Mouse (Mus musculus) layer of hippocampus, adult 9-10 months (tissue): Measurements from ENCODE around the gene 4930535I16Rik.
"Not testable (repeated sequence)": the region's sequence is repeated elsewhere in the genome, so short reads cannot be mapped to it uniquely, and the experiment has no call there.

Source experiments
- DNase-seq: peaks from one replicate; pipeline ENCODE4 v3.0.0; 2022; ENCODE audit warnings: low spot score

The 4930535I16Rik gene

GRCm38 (mm10) chr4:123917548-123918140, at the start of gene 4930535I16Rik:
TSS of gene 4930535I16Rik (minus strand) at chr4:123918022.
- DNase-seq = no peak

GRCm38 (mm10) chr4:123962721-123963120, 44.9 kb upstream of the 4930535I16Rik start:
- DNase-seq = no peak

GRCm38 (mm10) chr4:123960955-123961354, 43.1 kb upstream of the 4930535I16Rik start:
- no peak for DNase-seq

GRCm38 (mm10) chr4:123957891-123958290, 40.1 kb upstream of the 4930535I16Rik start:
- no peak for DNase-seq

- no peak for DNase-seq
These were observed 39.6 kb upstream of the 4930535I16Rik start for GRCm38 (mm10) chr4:123957492-123957808.

- peak; percentile 24 for DNase-seq
These were observed 39.1 kb upstream of the 4930535I16Rik start for GRCm38 (mm10) chr4:123956703-123957491.

- DNase-seq = no peak
These were observed 34.2 kb upstream of the 4930535I16Rik start for GRCm38 (mm10) chr4:123952059-123952458.

GRCm38 (mm10) chr4:123949649-123950048, 31.8 kb upstream of the 4930535I16Rik start:
- no peak for DNase-seq

GRCm38 (mm10) chr4:123948901-123949300, 31.1 kb upstream of the 4930535I16Rik start:
- DNase-seq = no peak

GRCm38 (mm10) chr4:123947149-123947548, 29.3 kb upstream of the 4930535I16Rik start:
- no peak for DNase-seq

- no peak for DNase-seq
These were observed 28.9 kb upstream of the 4930535I16Rik start for GRCm38 (mm10) chr4:123946701-123947100.

GRCm38 (mm10) chr4:123940878-123941277, 23.1 kb upstream of the 4930535I16Rik start:
- DNase-seq = not testable (repeated sequence)

GRCm38 (mm10) chr4:123939838-123940237, 22.0 kb upstream of the 4930535I16Rik start:
- DNase-seq = peak; percentile 77

GRCm38 (mm10) chr4:123936059-123936458, 18.2 kb upstream of the 4930535I16Rik start:
- DNase-seq = no peak

- no peak for DNase-seq
These were observed 16.5 kb upstream of the 4930535I16Rik start for GRCm38 (mm10) chr4:123934306-123934705.

- no peak for DNase-seq
These were observed 12.2 kb upstream of the 4930535I16Rik start for GRCm38 (mm10) chr4:123929994-123930393.

GRCm38 (mm10) chr4:123927961-123928360, 10.1 kb upstream of the 4930535I16Rik start:
- no peak for DNase-seq

- no peak for DNase-seq
These were observed 3.3 kb upstream of the 4930535I16Rik start for GRCm38 (mm10) chr4:123921055-123921565.

GRCm38 (mm10) chr4:123918851-123919250, 1.0 kb upstream of the 4930535I16Rik start:
- no peak for DNase-seq

- peak; percentile 100 for DNase-seq
These were observed 874 bp downstream of the 4930535I16Rik start, which contains the start of gene Rragc for GRCm38 (mm10) chr4:123916748-123917547. TSS of gene Rragc (plus strand) at chr4:123917446.

- DNase-seq = no peak
These were observed 5.4 kb downstream of the 4930535I16Rik start for GRCm38 (mm10) chr4:123912431-123912830.

GRCm38 (mm10) chr4:123911503-123911902, 6.3 kb downstream of the 4930535I16Rik start:
- DNase-seq = no peak
